Mouse (Mus musculus) small intestine, adult 2 months (tissue): ENCODE measurements around the gene Ltv1.

Experiments
- CTCF ChIP-seq: fragments of 200-500 bp; IDR thresholded peaks from 2 replicates; pipeline ENCODE4 v1.5.1; 2012; ENCODE audit warnings: low read depth, mild to moderate bottlenecking, control low read depth, inconsistent platforms, low read length, moderate library complexity, mixed read lengths; ENCODE audit not compliant: insufficient replicate concordance, insufficient read length; ENCODE audit errors: extremely low read depth
- POLR2A ChIP-seq: fragments of 200-500 bp; IDR thresholded peaks from 2 replicates; pipeline ENCODE4 v1.6.1; 2012; ENCODE audit warnings: low read depth, mild to moderate bottlenecking, control low read depth, inconsistent platforms, low read length, moderate library complexity

DNA sequence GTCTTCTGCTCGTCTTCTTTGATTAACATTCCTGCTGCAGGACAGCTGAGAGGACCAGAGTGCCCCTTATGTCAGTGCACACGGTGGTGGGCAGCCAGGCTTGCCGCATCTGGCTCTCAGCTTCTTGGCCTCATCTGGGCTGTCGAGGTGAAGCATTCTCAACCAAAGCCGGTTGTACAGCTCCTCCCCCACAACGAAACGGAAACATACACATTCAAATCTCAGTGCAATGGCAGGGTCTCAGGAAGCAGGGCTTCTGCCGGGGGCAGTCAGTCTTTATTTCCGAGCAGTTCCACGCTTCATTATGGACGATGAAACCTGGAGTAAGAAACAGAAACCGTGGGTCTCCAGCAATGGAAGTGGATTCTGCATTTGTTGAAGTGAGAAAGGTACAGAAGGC lies 21.0 kb upstream of the Ltv1 start:
- TF ChIP-seq CTCF (no peak), POLR2A (no peak)
